Mouse (Mus musculus) layer of hippocampus, postnatal 25 days (tissue): ENCODE data around the gene Klk1b21. TPM values are rescaled to one million over a fixed set of nuclear protein-coding genes. Genes with fewer than 3 reads are reported as not detected.
"Not testable (repeated sequence)": the region's sequence is repeated elsewhere in the genome, so short reads cannot be mapped to it uniquely, and the experiment has no call there.

Experiments
- DNase-seq, 2 experiments: peaks; one replicate each; pipeline ENCODE4 v3.0.0; 2022; ENCODE audit warnings: mixed read lengths in 2 of 2, low spot score in 1 of 2; ENCODE audit errors: extremely low spot score in 1 of 2
- total RNA-seq, 2 experiments: library from RNA; stranded (reverse); gene quantifications; 2 replicates each; pipeline ENCODE4 v1.2.3; 2021

The Klk1b21 gene
- total RNA-seq, result not detected

GRCm38 (mm10) chr7:44102028-44102427, at the start of gene Klk1b21:
Gene Klk1b21, plus strand, starts transcription at chr7:44102328.
- DNase-seq, result not testable (repeated sequence)

DNA sequence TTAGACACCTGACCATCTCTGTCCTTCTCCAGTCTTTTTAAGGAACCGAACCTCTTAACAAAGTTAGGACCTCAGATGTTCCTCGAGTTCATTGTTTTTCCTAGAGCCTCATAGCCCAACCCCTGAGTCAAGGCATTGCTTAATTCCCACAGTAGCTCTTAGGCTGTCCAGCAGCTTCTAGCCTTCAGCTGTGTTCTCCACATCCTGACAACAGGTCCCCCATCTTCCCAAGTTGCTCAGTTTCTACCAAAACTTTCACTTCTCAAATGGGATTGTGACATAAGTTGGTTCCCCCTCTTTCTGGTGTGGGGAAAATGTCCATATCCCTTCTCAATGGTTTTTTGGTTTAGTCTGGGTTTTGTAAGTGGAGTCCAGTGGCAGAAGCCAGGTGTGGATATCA, 30.0 kb upstream of the Klk1b21 start:
- DNase-seq, result no peak

DNA sequence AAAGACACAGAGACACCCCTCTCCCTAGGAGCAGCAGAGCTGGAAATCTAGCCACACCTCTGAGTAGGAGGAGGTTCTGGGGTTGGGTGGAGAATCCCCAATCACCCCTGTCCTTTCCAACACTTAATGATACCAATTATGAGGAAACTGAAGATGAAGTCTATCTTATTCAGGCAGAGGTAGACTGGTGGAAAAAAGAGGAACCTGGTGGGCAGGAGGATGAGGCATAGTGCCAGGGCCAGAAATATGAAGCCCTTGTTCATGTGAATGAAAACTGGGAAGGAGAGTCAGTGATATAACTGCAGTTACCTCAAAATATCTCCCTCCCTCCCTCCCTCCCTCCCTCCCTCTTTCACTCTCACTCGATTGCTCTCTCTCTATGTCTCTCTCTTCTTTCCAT, 24.4 kb upstream of the Klk1b21 start:
- DNase-seq, result no peak

GRCm38 (mm10) chr7:44096111-44096510, 6.0 kb upstream of the Klk1b21 start:
- no peak for DNase-seq

GRCm38 (mm10) chr7:44112373-44112772, 10.2 kb downstream of the Klk1b21 start, which contains the start of gene Klk1b22:
Gene Klk1b22, plus strand, starts transcription at chr7:44112673.
- DNase-seq, result no peak

- no peak for DNase-seq
Measured at GRCm38 (mm10) chr7:44123445-44123844, 21.3 kb downstream of the Klk1b21 start.

GRCm38 (mm10) chr7:44136467-44136866, 34.3 kb downstream of the Klk1b21 start, which contains the start of gene Klk1b16:
Gene Klk1b16, plus strand, starts transcription at chr7:44136767.
- DNase-seq, result no peak

Other genes with a start within 250 kb of the Klk1b21 start
- gene Klk4, start 221.2 kb upstream of the Klk1b21 start, total RNA-seq, result not detected
- gene Klk15, start 168.6 kb upstream of the Klk1b21 start, total RNA-seq, result not detected
- gene Klk1b8, start 151.7 kb upstream of the Klk1b21 start, total RNA-seq, result not detected
- not detected for gene Klk1b1, start 135.6 kb upstream of the Klk1b21 start, total RNA-seq
- gene Klk1b9, start 126.3 kb upstream of the Klk1b21 start, total RNA-seq, result not detected
- gene Klk1b11, start 106.5 kb upstream of the Klk1b21 start, total RNA-seq, result not detected
- gene Klk1b26, start 90.2 kb upstream of the Klk1b21 start, total RNA-seq, result not detected
- gene Klk1b27, start 50.0 kb upstream of the Klk1b21 start, total RNA-seq, result not detected
- gene Klk1b22, start 10.3 kb downstream of the Klk1b21 start, total RNA-seq, result not detected
- not detected for gene Klk1b16, start 34.4 kb downstream of the Klk1b21 start, total RNA-seq
- gene Klk1b24, start 85.9 kb downstream of the Klk1b21 start, total RNA-seq, result not detected
- gene Klk1b3, start 95.9 kb downstream of the Klk1b21 start, total RNA-seq, result not detected
- gene Klk1b4, start 105.1 kb downstream of the Klk1b21 start, total RNA-seq, result not detected
- gene Klk1b5, start 113.6 kb downstream of the Klk1b21 start, total RNA-seq, result not detected
- gene Klk1, start 123.0 kb downstream of the Klk1b21 start, total RNA-seq, result not detected
- gene Gm36864, start 133.8 kb downstream of the Klk1b21 start, total RNA-seq, result not detected
- 1 to 10 TPM; 1.1 to 1.3 TPM for gene 1700028J19Rik, start 144.4 kb downstream of the Klk1b21 start, total RNA-seq
- 10 to 100 TPM; 75.3 to 94.3 TPM for gene 2410002F23Rik, start 144.4 kb downstream of the Klk1b21 start, total RNA-seq
- gene Acp4, start 155.1 kb downstream of the Klk1b21 start, total RNA-seq, result not detected
- not detected for gene Gm15517, start 159.1 kb downstream of the Klk1b21 start, total RNA-seq
- gene Clec11a, start 204.6 kb downstream of the Klk1b21 start, total RNA-seq, result 1 to 10 TPM; 3.1 to 3.5 TPM
- gene Shank1, start 207.9 kb downstream of the Klk1b21 start, total RNA-seq, result 100 to 1,000 TPM; 502 to 670 TPM